Mouse (Mus musculus) bone marrow macrophage, adult 2 months (primary cell): Measurements from ENCODE around the gene Eri3.

Source experiments
- CTCF ChIP-seq: IDR thresholded peaks from 2 replicates; pipeline ENCODE4 v1.5.1; 2012; ENCODE audit warnings: low read depth, mild to moderate bottlenecking, low read length, moderate library complexity
- POLR2A ChIP-seq: IDR thresholded peaks from 2 replicates; pipeline ENCODE4 v1.6.1; 2012; ENCODE audit warnings: mild to moderate bottlenecking, low read depth, low read length, borderline replicate concordance

DNA sequence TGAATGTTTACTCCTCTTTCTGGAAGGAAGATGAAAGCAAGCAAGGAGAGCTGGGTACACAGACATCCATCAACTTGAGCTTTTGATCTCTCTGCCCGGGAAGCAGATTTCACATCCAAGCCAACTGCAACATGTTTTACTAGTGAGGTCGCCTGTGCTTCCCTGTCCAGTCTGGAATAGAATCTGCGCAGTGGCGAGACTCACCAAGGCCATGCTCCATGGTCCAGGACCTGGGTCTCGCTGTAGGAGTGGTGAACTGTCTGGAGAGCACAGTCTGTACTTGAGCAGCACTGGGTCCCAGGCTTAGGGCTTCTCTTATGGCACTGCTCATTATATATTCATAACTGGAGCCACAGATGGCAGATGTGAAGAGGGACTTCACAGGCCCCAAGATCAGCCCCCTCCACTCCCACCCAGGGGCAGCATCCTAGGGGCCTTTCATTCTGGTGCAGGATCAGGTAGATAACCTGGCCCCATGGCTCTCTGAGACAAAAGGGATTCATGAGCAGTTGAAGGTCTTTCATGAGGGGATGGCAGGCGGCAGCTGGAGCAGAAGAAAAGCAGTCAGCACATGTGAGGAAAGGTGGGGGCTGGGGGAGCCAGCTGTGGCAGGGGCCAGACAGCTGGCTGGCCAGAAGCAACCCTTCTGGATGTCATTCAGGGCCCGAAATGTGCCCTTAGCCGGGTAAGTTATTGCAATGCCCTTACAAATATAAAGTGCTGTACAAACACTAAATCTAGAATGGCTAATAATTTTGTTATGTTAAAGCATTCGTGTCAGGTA lies 22.9 kb upstream of the Eri3 start:
- TF ChIP-seq CTCF (no peak), POLR2A (no peak)
